ENCODE assay signal across 9 mouse cellular contexts in the genomic region with DNA sequence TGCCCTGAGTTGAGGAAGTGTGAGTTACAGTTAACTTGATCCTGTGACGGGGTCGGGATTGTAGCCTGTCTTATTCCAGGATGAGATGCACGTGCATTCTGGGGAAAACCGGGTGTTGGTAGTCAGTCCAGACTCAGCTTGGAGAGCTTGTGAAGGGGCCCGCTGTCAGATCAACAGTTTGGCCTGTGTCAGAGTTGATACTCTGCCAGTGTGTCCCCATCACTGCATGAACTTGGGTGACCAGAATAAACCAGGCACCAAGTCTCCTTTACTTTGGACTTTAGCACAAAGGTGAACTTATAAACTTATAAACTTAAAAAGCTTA. TPM values are rescaled to one million over a fixed set of nuclear protein-coding genes. Genes with fewer than 3 reads are reported as not detected.
A peak's percentile ranks its signal among the peaks of the same experiment; 100 is the strongest.
DNase-seq lines count a peak whose midpoint lies in the region; ATAC-seq lines count a peak whose summit lies in the region.
"Had no signal": no experiment of that assay in that cellular context is flagged by ENCODE, and none has a peak within 500 bp of the region (broad histone marks: within the 10 kb centered on the region; RNA-seq: fewer than 3 reads in every experiment).

No protein-coding gene starts in this region.

- no peaks in the 10 kb centered on the region for H3K9me3 ChIP-seq in heart, embryonic 12.5 days (replicated peaks)
- H3K9me3 ChIP-seq in hindbrain, embryonic 12.5 days (replicated peaks): no peaks in the 10 kb centered on the region
- H3K9me3 ChIP-seq in midbrain, embryonic 10.5 days (replicated peaks): no peaks in the 10 kb centered on the region

- peak overlapping the region; percentile 90 for H3K4me3 ChIP-seq in heart, embryonic 12.5 days
- peak overlapping the region; percentile 72 for H3K4me3 ChIP-seq in hindbrain, embryonic 12.5 days
- peak overlapping the region; percentile 95 for H3K4me3 ChIP-seq in midbrain, embryonic 10.5 days

- peak overlapping the region; percentile 94 for H3K4me2 ChIP-seq in heart, embryonic 12.5 days
- H3K4me2 ChIP-seq in hindbrain, embryonic 12.5 days (replicated peaks): peak overlapping the region; percentile 97

- no peak for DNase-seq in heart, adult 8-10 months (ENCODE audit: low spot score)
- DNase-seq in MEL-GATA-1-ER (ENCODE audit: extremely low read depth, low read depth): peak; percentile 26
- DNase-seq in midbrain, embryonic 10.5 days (ENCODE audit: low spot score): no peak
- DNase-seq in cerebellum, adult 8-10 months: no peak
- DNase-seq in ovary, adult 18-20 months (ENCODE audit: low spot score): no peak
- DNase-seq in thymus, postnatal 4 days: no peak

- no peak for ATAC-seq in heart, embryonic 12.5 days (ENCODE audit: insufficient number of reproducible peaks, low FRiP score)
- ATAC-seq in hindbrain, embryonic 12.5 days (ENCODE audit: low FRiP score): no peak

- peak overlapping the region; percentile 89 for H3K9ac ChIP-seq in heart, embryonic 12.5 days
- peak overlapping the region; percentile 77 for H3K9ac ChIP-seq in hindbrain, embryonic 12.5 days

- peaks cover 56% of the 10 kb centered on the region for H3K4me1 ChIP-seq in heart, embryonic 12.5 days (replicated peaks)
- peaks cover 42% of the 10 kb centered on the region for H3K4me1 ChIP-seq in hindbrain, embryonic 12.5 days
- peaks cover 63% of the 10 kb centered on the region for H3K4me1 ChIP-seq in midbrain, embryonic 10.5 days

- under 1% methylated on average over 5 of the region's 5 CpGs for WGBS in heart, embryonic 12.5 days
- WGBS in hindbrain, embryonic 12.5 days: 3% methylated on average over 5 of the region's 5 CpGs
- 5% methylated on average over 5 of the region's 5 CpGs for WGBS in midbrain, embryonic 10.5 days

- no peaks in the 10 kb centered on the region for H3K27me3 ChIP-seq in heart, embryonic 12.5 days (replicated peaks)
- H3K27me3 ChIP-seq in hindbrain, embryonic 12.5 days: no peaks in the 10 kb centered on the region
- H3K27me3 ChIP-seq in midbrain, embryonic 10.5 days (ENCODE audit: low read depth, poor library complexity, severe bottlenecking): no peaks in the 10 kb centered on the region

- H3K36me3 ChIP-seq in heart, embryonic 12.5 days: peaks cover 28% of the 10 kb centered on the region
- peaks cover 19% of the 10 kb centered on the region for H3K36me3 ChIP-seq in hindbrain, embryonic 12.5 days
- H3K36me3 ChIP-seq in midbrain, embryonic 10.5 days: peaks cover 46% of the 10 kb centered on the region

- H3K27ac ChIP-seq in heart, embryonic 12.5 days (ENCODE audit: poor library complexity, severe bottlenecking): peak overlapping the region; percentile 84
- peak overlapping the region; percentile 77; the same call in 1 of the 2 replicates for H3K27ac ChIP-seq in hindbrain, embryonic 12.5 days
- peak overlapping the region; percentile 91 for H3K27ac ChIP-seq in midbrain, embryonic 10.5 days (replicated peaks)

RNA-seq across cellular contexts. Expression of a gene that starts 0.8 kb away (rescaled TPM):
- polyA plus RNA-seq in heart, embryonic 12.5 days (2016; fragmentation: Nextera tagmentation; extraction: Ambion mirVana): 27.6 and 30.8 TPM in 2 replicates
- 10 to 100 TPM; 14.7 to 18.9 (median 16.5) TPM for total RNA-seq in heart, adult 8-10 months (2022)
- polyA plus RNA-seq in hindbrain, embryonic 12.5 days (2016; fragmentation: Nextera tagmentation; extraction: Ambion mirVana): 19.3 and 19.5 TPM in 2 replicates
- polyA plus RNA-seq in midbrain, embryonic 10.5 days (2016; fragmentation: Nextera tagmentation; extraction: Ambion mirVana): 17.7 and 19.3 TPM in 2 replicates

RNA-seq across cellular contexts. Expression of a gene that starts 24.2 kb away (rescaled TPM):
- polyA plus RNA-seq in heart, embryonic 12.5 days (2016; fragmentation: Nextera tagmentation; extraction: Ambion mirVana): 26.5 and 28.4 TPM in 2 replicates
- 10 to 100 TPM; 10.5 to 17.8 (median 16.0) TPM for total RNA-seq in heart, adult 8-10 months (2022)
- polyA plus RNA-seq in hindbrain, embryonic 12.5 days (2016; fragmentation: Nextera tagmentation; extraction: Ambion mirVana): 90.1 and 95.9 TPM in 2 replicates
- 20.4 and 31.6 TPM in 2 replicates for polyA plus RNA-seq in midbrain, embryonic 10.5 days (2016; fragmentation: Nextera tagmentation; extraction: Ambion mirVana)

RNA-seq across cellular contexts. Expression of a gene that starts 24.2 kb away (rescaled TPM):
- polyA plus RNA-seq in heart, embryonic 12.5 days (2016; fragmentation: Nextera tagmentation; extraction: Ambion mirVana): 1.1 and 1.5 TPM in 2 replicates
- total RNA-seq in heart, adult 8-10 months (2022): under 1 TPM in 3 of 4 experiments, not detected in 1; 0.06 to 0.20 (median 0.08) TPM
- polyA plus RNA-seq in hindbrain, embryonic 12.5 days (2016; fragmentation: Nextera tagmentation; extraction: Ambion mirVana): 1.2 and 1.5 TPM in 2 replicates
- polyA plus RNA-seq in midbrain, embryonic 10.5 days (2016; fragmentation: Nextera tagmentation; extraction: Ambion mirVana): 0.25 and 0.26 TPM in 2 replicates
- total RNA-seq: hematopoietic stem cell, adult 5-6 weeks had no signal

RNA-seq across cellular contexts. Expression of a gene that starts 29.9 kb away (rescaled TPM):
- 8.5 and 11.6 TPM in 2 replicates for polyA plus RNA-seq in heart, embryonic 12.5 days (2016; fragmentation: Nextera tagmentation; extraction: Ambion mirVana)
- total RNA-seq in heart, adult 8-10 months (2022): 1 to 10 TPM in 3 of 4 experiments, not detected in 1; 1.3 to 1.4 (median 1.3) TPM
- polyA plus RNA-seq in hindbrain, embryonic 12.5 days (2016; fragmentation: Nextera tagmentation; extraction: Ambion mirVana): 149 and 154 TPM in 2 replicates
- 34.1 and 69.6 TPM in 2 replicates for polyA plus RNA-seq in midbrain, embryonic 10.5 days (2016; fragmentation: Nextera tagmentation; extraction: Ambion mirVana)

RNA-seq across cellular contexts. Expression of a gene that starts 40.0 kb away (rescaled TPM):
- 208 and 213 TPM in 2 replicates for polyA plus RNA-seq in heart, embryonic 12.5 days (2016; fragmentation: Nextera tagmentation; extraction: Ambion mirVana)
- 100 to 1,000 TPM; 165 to 184 (median 175) TPM for total RNA-seq in heart, adult 8-10 months (2022)
- 498 and 513 TPM in 2 replicates for polyA plus RNA-seq in hindbrain, embryonic 12.5 days (2016; fragmentation: Nextera tagmentation; extraction: Ambion mirVana)
- 274 and 296 TPM in 2 replicates for polyA plus RNA-seq in midbrain, embryonic 10.5 days (2016; fragmentation: Nextera tagmentation; extraction: Ambion mirVana)
